Mouse (Mus musculus) large intestine, adult 2 months (tissue): ENCODE results near the gene Slc8a3. TPM values are rescaled to one million over a fixed set of nuclear protein-coding genes. Genes with fewer than 3 reads are reported as not detected.
"Not testable (repeated sequence)": the region's sequence is repeated elsewhere in the genome, so short reads cannot be mapped to it uniquely, and the experiment has no call there.

Source experiments
- DNase-seq: peaks from one replicate; pipeline ENCODE4 v3.0.0-alpha.2; 2012; ENCODE audit warnings: low read depth, low spot score
- WGBS: fragments of 180-500 bp; shearing (Covaris S2); methylation state at CpG from one replicate; pipeline ENCODE4 v1.1.7; 2018; 5-methylcytosine and 5-hydroxymethylcytosine counted together
- polyA plus RNA-seq: library from polyadenylated mRNA; depleted of rRNA; stranded (reverse); fragments of >200 nt; gene quantifications from 2 replicates; pipeline ENCODE4 v1.2.3, GENCODE M21; 2012; rRNA removed

The Slc8a3 gene
- 0.36 and 0.43 TPM in 2 replicates for polyA plus RNA-seq

DNA sequence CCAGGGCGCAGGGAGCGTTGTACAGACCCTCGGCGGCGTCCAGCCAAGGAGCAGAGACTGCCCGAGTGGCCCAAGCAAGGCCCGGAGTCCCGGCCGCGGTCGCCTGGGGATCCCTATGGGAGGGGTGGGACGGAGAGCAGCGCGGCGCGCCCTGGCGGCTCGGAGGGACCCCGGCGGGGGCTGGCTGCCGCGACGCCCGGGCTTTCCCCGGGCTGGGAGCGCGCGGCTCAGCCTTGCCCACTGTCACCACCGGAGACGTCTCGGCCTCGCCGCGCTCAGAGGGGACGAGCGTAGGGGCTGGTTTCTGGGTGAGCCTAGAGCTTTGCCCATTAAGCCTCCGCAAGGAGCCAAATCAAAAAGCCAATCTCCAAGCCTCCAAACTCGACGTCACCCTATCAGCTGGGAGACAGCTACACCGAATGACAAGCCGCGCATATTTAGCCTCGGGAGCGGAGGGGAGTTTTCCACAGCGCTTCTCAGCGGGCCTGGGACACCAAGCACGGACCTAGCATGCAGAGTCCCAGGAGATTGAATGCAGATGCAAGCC lies at the start of gene Slc8a3:
Gene Slc8a3, minus strand, starts transcription at position 306 of the 547 bp plus-strand sequence.
- 2% methylated on average over 47 of the region's 47 CpGs for WGBS
- no peak for DNase-seq

DNA sequence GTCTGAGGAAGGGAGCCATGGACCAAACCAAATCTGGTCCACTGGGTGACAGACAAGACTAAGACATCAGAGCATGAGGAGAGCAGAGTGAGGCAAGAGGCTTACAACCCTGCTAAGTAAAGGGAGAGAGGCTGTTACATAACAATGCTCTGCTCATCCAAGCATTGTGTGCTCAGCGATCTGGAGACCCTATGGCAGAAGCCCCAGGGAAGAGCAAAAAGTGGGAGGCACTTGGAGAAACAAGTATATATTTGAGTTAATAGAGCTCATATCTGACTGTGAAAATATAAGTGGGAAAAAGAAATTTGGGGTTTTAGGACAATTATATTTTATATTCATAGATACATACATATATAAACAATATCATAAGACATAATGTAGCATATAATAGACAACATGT lies 46.4 kb upstream of the Slc8a3 start, which contains the start of gene Gm4787:
Gene Gm4787, minus strand, starts transcription at position 101 of the 400 bp plus-strand sequence.
- 96% methylated on average over 1 of the region's 1 CpGs for WGBS
- DNase-seq = not testable (repeated sequence)

- WGBS = 70% methylated on average over 5 of the region's 5 CpGs
- no peak for DNase-seq
Observed at GRCm38 (mm10) chr12:81333841-81334240, 861 bp upstream of the Slc8a3 start.

DNA sequence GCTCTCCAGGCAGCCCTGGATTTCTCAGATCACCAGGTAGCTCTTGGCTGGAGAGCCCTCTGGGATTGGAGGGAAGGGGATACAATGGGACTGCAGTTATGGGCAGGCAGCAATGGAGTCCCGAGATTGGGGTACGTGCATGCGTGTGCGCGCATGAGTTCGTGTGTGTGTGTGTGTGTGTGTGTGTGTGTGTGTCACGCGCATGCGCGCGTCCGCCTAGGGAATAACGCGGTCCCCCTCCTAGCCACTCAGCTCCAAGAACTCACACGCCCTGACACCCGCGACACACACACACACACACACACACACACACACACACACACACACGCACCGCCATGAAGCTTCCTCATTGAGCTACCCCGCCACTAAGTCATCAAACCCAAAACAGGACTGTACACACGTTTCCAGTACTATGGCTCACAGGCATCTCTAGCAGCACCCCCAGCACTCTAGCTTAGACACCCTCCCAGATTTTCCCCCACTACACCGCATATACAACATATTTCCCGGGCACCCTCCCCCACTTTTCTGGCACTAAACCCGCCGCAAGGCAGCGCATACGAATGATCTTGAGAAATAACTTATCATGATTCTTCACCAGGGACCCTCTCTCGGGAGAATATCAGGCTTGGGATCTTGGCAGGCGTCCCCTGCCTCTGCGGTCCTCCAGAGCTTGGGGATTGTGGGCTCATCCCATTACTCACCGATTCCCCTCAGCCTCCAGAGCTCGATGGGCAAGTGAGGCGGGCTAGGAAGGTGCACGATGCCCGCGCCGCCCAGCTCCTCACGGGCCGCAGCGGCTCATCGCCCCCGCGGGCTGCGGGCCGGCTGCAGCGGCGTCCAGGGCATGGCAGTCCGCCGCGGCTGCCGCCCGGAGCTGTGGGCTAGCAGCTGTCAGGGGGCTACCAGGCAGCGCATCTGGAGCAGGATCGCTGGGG lies 774 bp downstream of the Slc8a3 start:
- 2% methylated on average over 46 of the region's 54 CpGs for WGBS

GRCm38 (mm10) chr12:81331046-81331638 lies 1.8 kb downstream of the Slc8a3 start:
- 45% methylated on average over 5 of the region's 5 CpGs for WGBS
- no peak for DNase-seq

More for the DNA sequence above, 774 bp downstream of the Slc8a3 start:
- DNase-seq = no peak

DNA sequence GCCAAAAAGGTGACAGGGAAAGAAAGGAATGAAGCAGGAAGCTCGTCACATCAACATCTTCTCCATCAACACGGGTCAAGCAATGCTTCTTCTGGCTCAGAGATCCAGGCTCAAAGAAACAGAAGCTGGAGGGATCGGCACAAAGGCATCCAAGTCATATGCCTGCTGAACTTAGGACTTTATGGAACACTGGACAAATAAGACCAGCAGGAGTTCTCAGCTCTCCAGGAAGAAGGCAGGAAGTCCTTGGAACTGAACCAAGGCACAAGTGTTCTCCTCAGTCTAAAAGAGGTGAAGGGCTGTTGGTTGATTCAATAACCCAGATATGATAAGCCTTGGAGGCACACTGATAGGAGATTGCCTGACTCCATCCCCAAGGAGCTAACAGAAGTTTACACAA lies 8.0 kb downstream of the Slc8a3 start:
- DNase-seq = no peak
- 72% methylated on average over 3 of the region's 3 CpGs for WGBS

DNA sequence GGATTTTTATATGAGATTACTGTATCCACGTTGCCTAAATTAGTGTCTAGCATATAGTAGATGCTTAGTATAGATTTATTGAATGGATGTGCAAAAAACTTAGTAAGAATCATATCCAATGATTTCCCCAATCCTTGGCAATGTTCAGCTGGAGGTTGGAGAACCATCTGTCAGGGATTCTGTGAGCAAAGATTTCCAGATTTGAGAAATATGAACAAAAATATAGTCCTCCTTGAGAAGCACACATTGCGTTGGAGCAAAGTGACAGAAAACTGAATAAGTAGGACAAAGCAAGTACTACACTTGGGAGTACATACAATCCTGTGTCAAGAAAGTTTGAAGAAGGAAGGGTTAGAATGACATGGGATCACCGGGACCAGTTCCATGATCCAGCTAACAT lies 8.9 kb downstream of the Slc8a3 start:
- 89% methylated on average over 3 of the region's 3 CpGs for WGBS
- no peak for DNase-seq

DNA sequence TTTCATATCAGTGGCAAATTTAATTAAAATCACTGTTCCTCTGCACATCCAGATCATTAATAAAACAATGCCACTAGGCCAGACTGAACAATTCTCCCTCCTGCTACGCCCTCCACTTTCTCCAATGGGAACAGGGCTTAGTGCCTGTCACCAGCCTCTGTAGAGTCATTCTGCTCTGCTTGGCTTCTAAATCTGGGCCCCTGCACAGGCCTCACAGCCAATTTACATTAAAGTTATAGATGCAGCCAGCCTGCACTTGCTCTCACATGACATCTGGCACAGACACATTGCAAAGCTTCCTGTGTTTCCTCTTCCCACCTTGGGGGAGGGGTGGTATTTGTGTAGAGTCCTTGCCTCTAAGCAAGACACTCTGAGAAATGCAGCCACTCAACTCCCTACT lies 12.0 kb downstream of the Slc8a3 start:
- WGBS = 80% methylated on average over 1 of the region's 1 CpGs
- no peak for DNase-seq

DNA sequence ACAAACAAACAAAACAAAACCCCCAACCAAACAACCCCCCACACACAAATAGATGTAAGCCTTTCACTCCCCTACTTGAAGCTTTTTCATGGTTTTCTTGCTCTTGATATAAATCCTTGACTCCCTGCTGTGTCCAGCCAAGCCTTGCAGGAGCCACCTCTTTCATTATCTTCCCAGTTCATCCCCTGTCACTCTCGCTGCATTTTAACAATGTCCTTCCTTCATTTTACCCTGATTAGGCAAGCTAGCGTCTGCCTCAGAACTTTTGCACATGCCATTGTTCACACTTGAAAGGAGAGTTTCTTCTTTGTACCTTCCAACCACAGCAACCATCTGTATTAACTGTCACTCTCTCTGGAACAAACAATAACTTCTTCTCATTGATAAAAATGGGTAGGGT lies 15.2 kb downstream of the Slc8a3 start:
- 50% methylated on average over 2 of the region's 2 CpGs for WGBS
- DNase-seq = no peak

DNA sequence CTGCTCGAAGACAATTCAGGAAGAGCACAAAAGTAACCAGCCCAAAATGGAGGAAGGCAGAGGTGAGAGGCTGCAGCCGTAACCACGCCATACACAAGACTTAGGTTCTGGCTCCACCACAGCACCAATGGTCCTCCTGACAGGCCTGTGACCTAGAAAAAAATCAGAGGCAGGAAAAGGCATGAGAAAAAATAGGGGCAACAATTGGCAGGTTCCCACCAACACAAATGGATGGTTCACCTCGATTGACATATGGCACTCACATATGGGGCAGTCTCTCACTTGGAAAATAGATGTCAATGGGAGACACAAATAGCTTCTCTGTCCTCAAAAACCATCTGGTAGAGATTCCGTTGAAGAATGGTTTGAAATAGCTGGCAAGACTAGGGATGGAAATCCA lies 17.0 kb downstream of the Slc8a3 start:
- WGBS = 93% methylated on average over 5 of the region's 5 CpGs
- no peak for DNase-seq

GRCm38 (mm10) chr12:81303626-81304025 lies 29.4 kb downstream of the Slc8a3 start:
- DNase-seq = no peak
- 82% methylated on average over 5 of the region's 5 CpGs for WGBS

DNA sequence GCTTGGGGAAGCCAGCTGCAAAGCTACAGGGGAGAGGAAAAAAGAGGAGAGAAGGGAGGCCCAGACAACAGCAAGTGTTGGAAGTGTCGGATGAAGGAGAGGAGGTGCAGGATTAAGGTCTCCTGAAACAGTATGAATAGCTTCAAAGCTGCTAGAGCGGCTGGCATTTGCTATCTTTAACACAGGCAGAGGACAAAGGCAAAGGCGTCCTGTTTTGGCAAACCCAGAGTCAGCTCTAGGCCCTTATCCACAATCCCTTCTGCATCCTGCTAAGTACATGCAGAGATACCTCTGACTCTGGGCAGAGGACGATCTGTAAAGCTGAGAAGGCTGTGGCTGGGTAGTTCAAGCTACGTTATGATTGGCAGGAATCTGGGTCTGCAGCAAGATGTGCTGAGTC lies 38.4 kb downstream of the Slc8a3 start:
- DNase-seq = no peak
- WGBS = 53% methylated on average over 5 of the region's 5 CpGs

GRCm38 (mm10) chr12:81278031-81278430 lies 54.9 kb downstream of the Slc8a3 start:
- DNase-seq = no peak
- WGBS = 56% methylated on average over 2 of the region's 2 CpGs

DNA sequence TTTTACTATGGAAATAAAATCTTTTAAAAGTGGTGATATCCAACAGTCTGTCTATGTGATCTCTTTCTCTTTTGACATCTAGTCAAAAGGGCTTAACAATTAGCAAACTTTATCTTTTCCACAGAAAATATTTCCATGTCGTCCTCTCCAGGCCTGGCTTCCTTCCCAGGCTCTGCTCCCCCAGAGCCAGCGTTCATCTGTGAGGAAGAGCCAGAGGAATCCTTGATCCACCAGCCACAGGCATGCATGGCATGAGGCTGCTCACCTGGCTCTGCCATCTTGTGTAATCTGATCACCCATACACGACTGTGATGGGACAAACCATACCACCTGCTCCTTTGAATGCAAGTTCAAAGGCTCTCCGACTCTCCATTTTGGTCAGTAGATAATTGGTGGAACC lies 58.4 kb downstream of the Slc8a3 start:
- WGBS = 54% methylated on average over 4 of the region's 4 CpGs
- DNase-seq = no peak

GRCm38 (mm10) chr12:81273333-81273732 lies 59.6 kb downstream of the Slc8a3 start:
- DNase-seq = no peak
- WGBS = 47% methylated on average over 3 of the region's 3 CpGs

- 78% methylated on average over 5 of the region's 5 CpGs for WGBS
- no peak for DNase-seq
Observed at GRCm38 (mm10) chr12:81269246-81269645, 63.7 kb downstream of the Slc8a3 start.

DNA sequence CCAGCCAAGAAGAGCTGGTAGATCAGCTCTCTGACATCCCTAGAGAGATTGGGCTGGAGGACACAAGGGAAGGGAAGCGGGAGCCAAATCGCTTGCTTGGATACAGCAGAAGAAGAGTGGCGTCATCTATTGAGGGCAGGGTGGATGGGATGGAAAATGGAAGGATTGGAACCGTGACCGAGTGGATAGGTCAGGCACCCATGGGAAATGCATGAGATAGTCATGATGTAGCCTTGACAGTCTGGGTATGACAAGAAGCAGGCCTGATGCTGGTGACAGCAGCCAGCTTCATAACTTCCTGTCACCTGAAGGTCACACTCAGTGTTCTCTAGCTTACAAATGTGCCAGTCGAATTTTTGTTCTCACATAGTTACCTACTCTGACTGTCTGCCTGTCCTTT lies 70.2 kb downstream of the Slc8a3 start:
- WGBS = 87% methylated on average over 6 of the region's 6 CpGs

GRCm38 (mm10) chr12:81258215-81258614 lies 74.8 kb downstream of the Slc8a3 start:
- 82% methylated on average over 3 of the region's 3 CpGs for WGBS
- no peak for DNase-seq

More for the DNA sequence above, 70.2 kb downstream of the Slc8a3 start:
- DNase-seq = no peak

DNA sequence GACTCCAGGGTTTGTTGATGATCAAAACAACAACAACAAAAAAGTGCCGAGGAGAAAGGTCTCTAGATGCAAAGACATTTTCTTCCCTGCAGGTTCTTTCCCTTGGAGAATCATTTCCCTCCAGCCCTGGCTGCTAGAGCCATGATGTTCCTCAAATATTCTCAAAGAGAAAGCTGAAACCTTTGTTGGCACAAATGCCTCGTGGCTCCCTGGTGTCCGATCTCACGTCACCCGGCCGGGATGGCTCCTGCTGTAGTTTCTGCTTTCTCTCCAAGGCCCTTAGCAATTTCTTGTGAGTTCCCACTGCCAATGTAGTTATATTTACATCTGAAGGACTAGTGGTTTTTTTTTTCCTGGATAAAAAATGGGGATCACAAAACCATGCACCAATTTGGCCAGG lies 87.6 kb downstream of the Slc8a3 start:
- 61% methylated on average over 6 of the region's 6 CpGs for WGBS
- DNase-seq = no peak

- WGBS = 50% methylated on average over 7 of the region's 7 CpGs
- DNase-seq = no peak
Observed at GRCm38 (mm10) chr12:81244954-81245353, 88.0 kb downstream of the Slc8a3 start.

DNA sequence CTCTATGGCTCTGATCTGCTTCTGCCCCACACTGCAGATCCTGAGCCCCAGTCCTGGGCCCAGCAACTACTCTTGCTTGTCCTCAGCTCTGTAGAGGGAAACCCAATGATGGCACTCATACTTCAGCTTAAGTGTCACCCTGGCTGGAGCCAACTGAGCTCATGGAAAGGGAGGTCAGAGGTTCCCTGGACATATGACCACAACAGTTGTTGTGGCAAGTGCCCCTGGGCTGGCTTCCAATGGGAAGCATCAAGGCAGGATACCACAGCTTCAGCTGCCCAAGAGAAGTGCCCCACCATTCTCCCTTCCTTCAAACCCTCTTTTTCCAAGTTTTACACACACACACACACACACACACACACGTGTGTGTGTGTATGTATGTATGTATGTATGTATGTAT lies 88.5 kb downstream of the Slc8a3 start:
- 50% methylated on average over 1 of the region's 1 CpGs for WGBS

More for the DNA sequence above, 88.5 kb downstream of the Slc8a3 start:
- no peak for DNase-seq
